Mouse (Mus musculus) cerebellum, adult 2 months (tissue): ENCODE data around the gene Depp1. TPM values are rescaled to one million over a fixed set of nuclear protein-coding genes. Genes with fewer than 3 reads are reported as not detected.
A peak's percentile ranks its signal among the peaks of the same experiment; 100 is the strongest.
"Not testable (repeated sequence)": the region's sequence is repeated elsewhere in the genome, so short reads cannot be mapped to it uniquely, and the experiment has no call there.

Source experiments
- DNase-seq, 2 experiments: peaks; one replicate each; pipeline ENCODE4 v3.0.0; 2021
- H3K27ac ChIP-seq: fragments of 200-500 bp; 2 replicates; pipeline ENCODE4 v1.5.1; 2012; ENCODE audit warnings: low read length, control low read depth, inconsistent platforms; ENCODE audit not compliant: insufficient read depth
- H3K27me3 ChIP-seq: fragments of 200-500 bp; 2 replicates; pipeline ENCODE4 v1.6.1; 2012; ENCODE audit warnings: inconsistent platforms, mild to moderate bottlenecking, low read length, moderate library complexity; ENCODE audit not compliant: control insufficient read depth, insufficient read depth
- H3K4me1 ChIP-seq: fragments of 200-500 bp; 2 replicates; pipeline ENCODE4 v1.6.1; 2011; ENCODE audit warnings: low read length; ENCODE audit not compliant: control insufficient read depth, insufficient read depth
- H3K4me3 ChIP-seq: fragments of 200-500 bp; replicated peaks from 2 replicates; pipeline ENCODE3; 2011; ENCODE audit warnings: mild to moderate bottlenecking, low read depth, low read length, control low read depth; ENCODE audit not compliant: insufficient read depth
- CTCF ChIP-seq: fragments of 200-500 bp; IDR thresholded peaks from 2 replicates; pipeline ENCODE4 v1.5.1; 2011; ENCODE audit warnings: low read depth, mild to moderate bottlenecking, control low read depth, low read length, moderate library complexity, borderline replicate concordance; ENCODE audit not compliant: insufficient read depth
- POLR2A ChIP-seq: fragments of 200-500 bp; IDR thresholded peaks from 2 replicates; pipeline ENCODE4 v1.6.1; 2011; ENCODE audit warnings: low read length, control low read depth, borderline replicate concordance; ENCODE audit not compliant: insufficient read depth
- WGBS: fragments of 180-500 bp; shearing (Covaris S2); methylation state at CpG from one replicate; pipeline ENCODE4 v1.1.7; 2018; 5-methylcytosine and 5-hydroxymethylcytosine counted together
- polyA plus RNA-seq: library from polyadenylated mRNA; depleted of rRNA; stranded (reverse); fragments of >200 nt; gene quantifications from 2 replicates; pipeline ENCODE4 v1.2.3, GENCODE M21; 2012; rRNA removed

Gene Depp1
- 0.84 and 1.00 TPM in 2 replicates for polyA plus RNA-seq

DNA sequence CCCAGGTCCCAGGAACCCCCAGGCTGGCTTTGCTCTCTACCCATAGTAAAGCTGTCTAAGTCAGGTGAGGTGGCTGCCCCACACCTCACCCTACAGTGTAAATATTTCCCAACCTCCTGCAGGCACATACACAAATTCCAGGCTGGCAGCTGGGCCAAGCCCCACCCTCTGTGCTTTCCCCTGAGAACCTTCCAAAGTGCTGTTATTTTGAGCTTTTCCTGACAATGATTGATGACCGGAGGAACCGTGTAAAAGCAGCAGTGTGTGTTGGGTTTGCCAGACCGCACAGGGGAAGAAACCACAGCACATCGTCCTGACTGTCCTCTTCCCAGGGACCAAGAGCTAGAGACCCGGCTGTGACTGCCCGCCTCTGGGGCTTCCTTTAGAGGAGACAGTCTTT lies at the start of gene Depp1:
Gene Depp1, plus strand, starts transcription at position 204 of the 400 bp plus-strand sequence.
- no peaks in the 10 kb centered on the region for H3K27me3 ChIP-seq
- DNase-seq = no peak
- peaks cover 12% of the 10 kb centered on the region for H3K4me1 ChIP-seq
- no peak for TF ChIP-seq POLR2A
- TF ChIP-seq CTCF = no peak
- 66% methylated on average over 6 of the region's 6 CpGs for WGBS
- no peak within 1 kb of the TSS for H3K4me3 ChIP-seq
- no peak within 1 kb of the TSS for H3K27ac ChIP-seq

DNA sequence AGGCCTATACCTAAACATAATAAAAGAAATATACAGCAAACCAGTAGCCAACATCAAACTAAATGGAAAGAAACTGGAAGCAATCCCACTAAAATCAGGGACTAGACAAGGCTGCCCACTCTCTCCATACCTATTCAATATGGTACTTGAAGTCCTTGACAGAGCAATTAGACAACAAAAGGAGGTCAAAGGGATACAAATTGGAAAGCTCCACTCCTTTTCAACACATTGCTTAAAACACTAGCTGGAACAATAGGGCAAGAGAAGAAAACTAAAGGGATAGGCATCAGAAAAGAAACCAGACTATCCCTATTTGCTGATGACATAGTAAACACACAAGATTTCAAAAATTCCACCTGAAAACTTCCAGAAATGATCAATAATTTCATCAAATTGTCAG lies 49.4 kb upstream of the Depp1 start:
- H3K27me3 ChIP-seq, DNase-seq, H3K4me3 ChIP-seq, H3K4me1 ChIP-seq, H3K27ac ChIP-seq: not testable (repeated sequence)

DNA sequence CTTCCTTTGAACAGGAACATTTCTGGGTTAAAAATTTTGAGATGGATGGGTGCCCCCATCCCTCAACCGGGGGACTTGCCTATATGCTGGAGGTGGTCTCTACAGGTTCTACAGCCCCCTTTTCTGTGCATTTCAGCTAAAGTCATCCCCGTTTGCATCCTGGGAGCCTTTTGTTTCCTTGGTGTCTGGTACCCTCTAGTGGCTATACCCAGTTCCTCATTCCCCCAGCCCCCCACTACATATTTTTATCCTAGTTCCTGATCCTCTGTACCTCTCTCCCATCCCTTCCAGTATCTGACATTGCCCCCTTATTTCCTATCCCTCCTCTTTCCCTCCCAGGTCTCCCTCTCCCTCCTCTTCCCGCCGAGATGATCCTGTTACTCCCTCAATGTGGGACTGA lies 43.2 kb upstream of the Depp1 start:
- no peaks in the 10 kb centered on the region for H3K27me3 ChIP-seq
- H3K4me1 ChIP-seq = no peaks in the 10 kb centered on the region
- H3K27ac ChIP-seq = no peak overlapping the region
- TF ChIP-seq POLR2A = no peak
- TF ChIP-seq CTCF = peak; percentile 13; the same call in 1 of the 2 replicates
- no peak overlapping the region for H3K4me3 ChIP-seq
- no peak for DNase-seq
- 46% methylated on average over 4 of the region's 4 CpGs for WGBS

DNA sequence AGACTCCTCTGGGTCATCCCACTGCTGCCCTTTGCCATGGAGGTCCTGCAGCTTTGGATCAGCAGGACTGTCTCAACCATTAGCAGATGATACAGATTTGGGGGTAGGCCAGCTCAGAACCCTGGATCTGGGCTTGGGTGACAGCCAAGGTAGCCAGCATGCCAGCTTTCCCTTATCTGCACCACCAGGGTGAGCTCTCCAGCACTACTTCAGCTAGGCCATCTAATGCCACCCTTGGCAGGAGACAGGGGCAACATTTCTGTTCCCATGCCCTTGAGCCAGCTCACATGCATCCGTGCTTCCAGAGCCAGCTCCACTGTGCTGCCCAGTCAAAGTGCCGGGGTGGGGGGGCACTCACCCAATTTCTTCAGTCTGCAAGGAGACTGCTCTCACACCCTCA lies 34.7 kb upstream of the Depp1 start:
- H3K4me1 ChIP-seq = no peaks in the 10 kb centered on the region
- DNase-seq = no peak
- no peak for TF ChIP-seq CTCF
- no peak for TF ChIP-seq POLR2A
- no peak overlapping the region for H3K4me3 ChIP-seq
- H3K27me3 ChIP-seq = no peaks in the 10 kb centered on the region
- WGBS = 29% methylated on average over 2 of the region's 2 CpGs
- H3K27ac ChIP-seq = no peak overlapping the region

DNA sequence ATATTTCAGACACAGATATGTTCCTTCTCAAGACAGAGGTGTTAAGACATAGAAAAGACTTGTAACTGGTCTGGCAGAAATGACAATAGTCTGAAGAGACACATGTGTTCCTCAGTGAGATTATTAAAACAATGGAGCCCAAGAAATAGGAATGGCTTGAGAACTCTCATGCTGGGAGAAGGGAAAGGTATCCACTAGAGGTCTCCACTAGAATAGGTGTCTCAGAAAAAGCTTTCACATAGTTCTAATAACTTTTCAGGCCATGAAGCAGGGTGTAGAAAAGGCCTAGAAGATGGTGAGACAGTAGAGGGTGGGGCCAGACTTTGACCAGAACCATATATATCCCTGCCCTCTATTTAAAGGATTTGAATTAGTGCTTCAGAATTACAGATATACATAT lies 32.3 kb upstream of the Depp1 start:
- Histone ChIP-seq H3K27ac (no peak overlapping the region), H3K4me3 (no peak overlapping the region), H3K4me1 (no peaks in the 10 kb centered on the region), H3K27me3 (no peaks in the 10 kb centered on the region)
- no peak for TF ChIP-seq POLR2A
- no peak for TF ChIP-seq CTCF
- DNase-seq = no peak

DNA sequence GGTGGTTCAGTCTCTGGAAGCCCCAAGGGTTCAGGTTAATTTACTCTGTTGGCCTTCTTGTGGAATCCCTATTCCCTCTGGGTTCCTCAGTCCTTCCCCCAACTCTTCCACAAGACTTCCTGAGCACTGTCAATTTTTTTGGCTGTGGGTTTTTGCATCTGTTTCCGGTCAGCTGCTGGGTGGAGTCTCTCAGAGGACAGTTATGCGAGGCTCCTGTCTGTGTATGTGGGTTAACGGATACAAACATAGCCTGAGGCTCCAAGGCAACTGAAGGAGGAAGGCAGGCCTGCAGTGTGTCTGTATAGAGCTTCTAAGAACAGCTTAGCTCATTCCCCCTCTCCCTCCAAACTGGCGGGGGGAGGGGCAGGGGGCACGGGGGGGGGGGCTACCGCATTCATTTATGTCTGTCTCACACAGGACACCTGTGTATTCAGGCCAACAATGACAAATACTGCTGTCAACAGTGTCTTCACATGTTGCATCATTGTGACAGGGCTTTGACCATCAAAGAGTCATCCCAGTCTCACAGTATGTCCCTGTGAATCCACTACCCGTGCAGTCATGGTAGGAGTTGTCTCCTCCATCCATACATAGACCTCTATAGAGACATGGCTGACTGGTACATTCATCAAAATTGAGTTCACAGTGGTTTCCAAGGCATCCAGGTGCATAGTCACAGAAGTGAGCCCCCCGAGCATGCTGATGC lies 28.9 kb upstream of the Depp1 start:
- Histone ChIP-seq H3K4me1 (no peaks in the 10 kb centered on the region), H3K27ac (no peak overlapping the region), H3K27me3 (no peaks in the 10 kb centered on the region), H3K4me3 (no peak overlapping the region)
- TF ChIP-seq POLR2A (no peak), CTCF (no peak)
- WGBS = 55% methylated on average over 8 of the region's 8 CpGs
- DNase-seq = no peak

DNA sequence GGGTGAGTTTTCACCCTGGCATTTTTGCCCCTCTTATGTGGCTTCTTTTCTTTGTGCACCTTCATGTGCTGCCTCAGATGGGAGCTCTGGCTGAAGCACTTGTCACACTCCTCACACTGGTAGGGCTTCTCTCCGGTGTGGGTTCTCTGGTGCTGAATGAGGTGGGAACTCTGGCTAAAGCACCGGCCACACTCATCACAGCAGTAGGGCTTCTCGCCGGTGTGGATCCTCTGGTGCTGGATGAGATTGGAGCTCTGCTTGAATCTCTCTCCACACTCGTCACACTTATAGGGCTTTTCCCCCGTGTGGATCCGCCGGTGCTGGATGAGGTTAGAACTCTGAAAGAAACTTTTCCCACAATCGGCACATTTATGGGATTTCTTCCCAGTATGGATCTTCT lies 24.0 kb upstream of the Depp1 start:
- not testable (repeated sequence) for H3K27me3 ChIP-seq, H3K4me3 ChIP-seq, H3K4me1 ChIP-seq, DNase-seq, H3K27ac ChIP-seq
- WGBS = 95% methylated on average over 9 of the region's 9 CpGs

DNA sequence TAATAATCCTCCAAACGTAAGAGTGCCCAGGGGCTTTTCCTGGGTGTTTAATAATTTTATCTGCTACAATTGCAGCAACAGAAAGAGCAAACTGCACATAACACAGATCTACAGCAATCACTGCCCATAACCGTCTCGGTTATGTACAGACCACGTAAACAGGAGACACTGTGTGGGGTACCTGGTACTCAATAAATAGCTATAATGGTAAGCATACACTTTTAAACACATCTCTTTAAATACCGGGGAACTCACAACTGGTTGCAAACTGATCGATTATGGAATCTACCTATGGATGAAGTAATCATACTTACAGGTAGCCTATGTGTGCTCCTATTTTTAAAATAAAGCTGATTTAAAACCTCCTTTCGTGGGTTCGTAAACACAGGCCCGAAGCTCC lies 22.3 kb upstream of the Depp1 start:
- Histone ChIP-seq H3K4me1 (no peaks in the 10 kb centered on the region), H3K4me3 (peak overlapping the region; percentile 89), H3K27me3 (no peaks in the 10 kb centered on the region), H3K27ac (peak overlapping the region; percentile 75; the same call in 1 of the 2 replicates)
- no peak for TF ChIP-seq CTCF
- no peak for TF ChIP-seq POLR2A
- WGBS = 5% methylated on average over 9 of the region's 9 CpGs
- DNase-seq = no peak

DNA sequence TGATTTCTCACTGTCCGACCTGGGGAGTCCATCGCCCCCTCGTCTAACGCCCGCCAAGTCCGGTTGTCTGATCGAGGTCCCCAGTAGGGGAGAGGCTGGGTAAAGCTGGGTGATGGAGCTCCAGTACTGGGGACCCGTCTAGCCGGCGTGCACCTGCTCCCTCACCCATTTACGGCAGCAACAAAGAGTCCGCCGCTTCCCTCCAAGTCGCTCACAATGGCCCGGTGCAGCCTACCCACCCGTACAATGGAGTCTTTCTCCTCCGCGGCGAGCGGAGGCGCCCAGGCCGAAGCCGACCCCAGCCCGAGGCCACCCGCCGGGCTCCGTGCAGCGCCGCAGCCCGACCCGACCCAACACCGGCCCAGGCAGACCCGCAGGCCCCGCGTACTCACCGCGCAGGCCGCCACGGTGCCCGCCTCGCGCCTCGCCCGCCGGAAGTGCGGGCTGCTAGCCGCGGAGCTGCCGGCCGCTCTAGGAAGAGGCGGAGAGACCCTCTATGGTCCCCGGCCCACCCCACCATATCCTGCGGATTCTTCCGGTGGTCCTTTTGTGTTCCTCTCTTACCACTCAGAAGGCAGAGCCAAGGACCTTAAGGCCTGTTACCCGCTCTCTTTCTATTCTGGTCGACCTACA lies 21.8 kb upstream of the Depp1 start, which contains the start of gene Zfp422:
Gene Zfp422, minus strand, starts transcription at position 461 of the 633 bp plus-strand sequence.
- WGBS = under 1% methylated on average over 55 of the region's 56 CpGs
- TF ChIP-seq POLR2A = 0 out of 2 replicates have a peak, but pooled peaks have one; percentile 37
- TF ChIP-seq CTCF = no peak
- DNase-seq = peak; percentile 78 to 80
- H3K27ac ChIP-seq = peak within 1 kb of the TSS; percentile 75
- no peaks in the 10 kb centered on the region for H3K4me1 ChIP-seq
- H3K27me3 ChIP-seq = no peaks in the 10 kb centered on the region
- H3K4me3 ChIP-seq = peak within 1 kb of the TSS; percentile 89
